Mouse (Mus musculus) gastrocnemius, postnatal 25 days (tissue): ENCODE results near the gene Ak9. TPM values are rescaled to one million over a fixed set of nuclear protein-coding genes. Genes with fewer than 3 reads are reported as not detected.

ENCODE experiments used
- DNase-seq: peaks from one replicate; pipeline ENCODE4 v3.0.0; 2022
- long read RNA-seq, 2 experiments: library from polyadenylated mRNA; stranded (forward); transcript quantifications; one replicate each; pipeline ENCODE4 v2.0.0; 2021
- total RNA-seq, 2 experiments: library from RNA; stranded (reverse); gene quantifications; 1 replicate in 1 of 2; 2 replicates in 1 of 2; pipeline ENCODE4 v1.2.3; 2021

The Ak9 gene
- not detected for total RNA-seq
- long read RNA-seq, experiment 1 = 0 reads
- long read RNA-seq, experiment 2 = 0 reads

DNA sequence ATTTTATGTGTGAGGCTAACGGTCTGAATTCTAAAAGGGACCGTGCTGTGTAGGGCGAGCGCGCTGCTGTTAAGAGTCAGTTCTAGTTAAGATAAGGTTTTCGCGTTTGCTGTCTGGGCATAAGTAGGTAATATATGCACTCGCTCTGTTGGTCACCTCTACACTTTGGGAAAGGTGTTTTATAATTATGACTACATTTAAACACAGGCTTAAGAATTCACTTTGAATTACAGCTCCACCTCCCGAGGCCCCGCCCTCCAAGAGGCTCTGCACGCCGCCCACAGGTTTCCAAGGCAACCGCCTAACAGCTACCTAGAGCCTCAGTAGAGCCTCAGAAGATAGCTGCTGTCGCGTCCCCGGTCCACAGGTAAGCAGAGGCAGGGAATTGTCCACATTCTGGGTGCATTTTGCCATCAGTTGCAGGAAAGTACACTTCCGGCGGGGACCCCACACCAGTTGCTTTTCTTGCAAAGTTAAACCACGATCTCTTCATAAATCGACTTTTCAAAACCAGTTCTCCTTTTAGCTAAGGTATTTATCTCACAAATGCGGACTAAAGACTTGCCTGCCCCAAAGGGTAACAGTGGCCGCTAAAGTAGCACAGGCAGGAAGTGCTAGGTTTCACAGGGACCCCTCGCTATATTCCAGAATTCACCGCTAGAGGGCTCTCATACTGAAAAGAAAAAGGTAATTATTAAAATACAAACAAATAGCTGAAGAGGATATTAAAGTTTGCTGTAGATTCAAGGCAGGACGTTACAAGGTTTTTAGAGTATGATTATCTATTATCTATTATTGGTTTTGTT lies at the start of gene Ak9:
TSS of gene Ak9 (plus strand) at position 342 of the 806 bp plus-strand sequence.
- DNase-seq = peak; percentile 76

DNA sequence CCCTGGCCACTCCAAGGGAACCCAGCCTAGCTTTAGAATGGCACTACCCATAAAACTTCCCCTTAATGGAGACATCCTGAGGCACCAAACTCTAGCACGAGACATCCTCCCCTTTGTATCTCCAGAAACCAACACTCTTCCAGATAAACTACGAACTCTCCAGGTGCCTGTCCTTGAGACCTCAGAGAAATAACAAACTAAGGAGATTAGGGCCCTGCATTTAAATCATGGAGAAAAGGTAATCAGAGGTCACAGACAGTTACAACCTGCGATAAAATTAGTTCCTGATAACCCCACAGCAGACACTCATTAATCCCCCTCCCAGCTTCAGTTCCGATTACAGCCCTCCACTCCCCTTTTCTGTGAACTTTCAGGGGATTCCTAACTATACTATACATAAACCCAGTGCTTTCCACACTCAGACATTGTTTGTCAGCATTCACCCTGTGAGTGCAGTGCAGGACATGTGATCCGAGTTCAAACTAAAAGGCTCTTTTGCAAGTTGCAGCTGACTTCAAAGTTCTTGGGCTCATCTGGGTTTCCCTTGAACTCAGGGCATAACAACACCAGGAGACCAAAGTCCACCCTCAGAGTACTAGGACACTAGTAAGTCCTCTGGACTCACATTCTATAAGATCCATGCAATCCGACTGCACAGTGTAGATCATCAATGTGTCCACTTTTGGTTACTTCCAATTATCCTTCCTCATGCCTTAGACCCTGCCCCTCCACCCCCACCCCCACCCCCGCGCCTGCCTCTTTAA lies 43.4 kb upstream of the Ak9 start:
- DNase-seq = no peak

DNA sequence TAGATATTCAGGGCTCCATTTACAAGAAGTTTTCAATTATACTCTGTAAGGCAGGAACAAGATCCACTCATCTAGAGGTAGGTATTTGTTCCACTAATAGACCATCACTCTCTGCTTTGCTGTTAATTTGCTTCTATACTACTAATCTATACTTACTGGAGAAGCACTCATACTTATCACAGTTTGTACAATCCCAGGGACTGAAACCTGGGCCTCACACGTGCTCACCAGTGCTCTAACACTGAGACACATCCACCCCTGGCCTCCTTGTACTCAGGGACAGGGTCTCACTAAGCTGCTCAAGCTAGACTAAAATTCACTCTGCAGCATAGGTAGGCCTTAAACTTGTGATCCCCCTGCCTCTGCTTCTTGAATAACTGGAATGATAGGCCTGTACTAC lies 42.6 kb upstream of the Ak9 start:
- no peak for DNase-seq

DNA sequence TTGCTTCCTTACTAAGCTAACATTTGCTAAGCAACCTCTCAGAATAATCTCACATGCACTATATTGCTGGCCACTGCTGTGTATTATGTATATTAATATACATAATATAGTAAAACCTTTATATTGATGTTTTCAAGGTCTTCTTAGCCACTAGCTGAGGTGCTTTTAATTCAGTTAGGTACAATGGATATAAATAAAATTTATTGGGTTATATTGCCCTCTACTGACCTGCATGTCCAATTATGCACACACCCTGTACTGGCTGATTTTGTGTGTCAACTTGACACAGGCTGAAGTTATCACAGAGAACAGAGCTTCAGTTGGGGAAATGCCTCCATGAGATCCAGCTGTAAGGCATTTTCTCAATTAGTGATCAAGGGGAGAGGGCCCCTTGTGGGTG lies 41.9 kb upstream of the Ak9 start:
- DNase-seq = no peak

DNA sequence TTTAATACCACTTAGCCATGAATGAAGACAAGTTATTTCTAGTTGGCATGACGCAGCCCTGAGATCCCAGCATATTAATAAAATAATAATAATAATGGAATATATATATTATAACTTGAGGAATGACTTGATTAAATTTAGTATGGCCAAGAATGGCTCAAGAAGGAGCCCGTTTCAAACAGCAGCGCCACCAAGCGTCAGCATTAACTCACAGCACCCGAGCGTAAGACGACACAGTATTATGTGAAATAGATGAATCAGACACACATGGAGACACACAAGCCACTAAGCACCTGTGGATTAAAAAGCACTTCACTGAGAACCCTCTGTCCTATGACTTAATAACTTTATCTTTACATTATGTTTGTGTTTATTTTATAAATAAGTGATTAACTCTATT lies 31.9 kb upstream of the Ak9 start:
- no peak for DNase-seq

DNA sequence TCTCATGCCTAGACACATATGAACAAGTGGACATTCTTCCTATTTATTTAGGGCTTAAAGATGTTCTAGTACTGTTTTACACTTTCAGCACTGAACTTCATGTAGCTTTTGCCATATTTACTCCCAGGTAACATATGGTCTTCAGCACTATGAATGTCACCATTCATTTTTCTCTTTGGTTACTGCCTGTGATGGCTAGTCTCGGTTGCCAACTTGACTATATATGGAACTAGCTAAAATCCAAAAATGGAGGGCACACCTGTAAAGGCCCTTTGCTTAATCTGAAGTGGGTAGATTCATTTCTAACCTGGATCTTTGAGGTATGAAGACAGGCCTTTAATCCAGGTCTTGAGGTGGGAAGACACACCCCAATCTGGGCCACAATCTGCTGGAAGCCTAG lies 28.9 kb upstream of the Ak9 start:
- DNase-seq = no peak

DNA sequence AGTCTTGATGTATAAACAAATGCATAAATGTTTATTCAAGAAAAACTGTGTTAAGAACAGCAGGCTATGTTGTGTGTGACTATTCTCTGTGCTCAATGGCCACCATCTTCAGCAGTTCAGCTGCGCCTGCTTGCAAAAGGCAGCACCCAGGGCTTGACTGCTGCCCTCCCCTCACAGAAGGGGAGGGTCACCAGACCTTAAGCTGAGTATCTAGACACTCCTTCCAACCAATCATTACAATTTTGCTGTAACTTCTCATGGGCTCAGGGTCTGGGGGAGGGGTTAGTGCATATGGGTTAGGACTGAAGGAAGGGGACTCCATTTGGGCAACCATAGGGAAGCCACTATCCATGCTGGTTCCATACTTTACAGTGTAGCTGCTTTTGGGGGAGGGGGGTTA lies 25.0 kb upstream of the Ak9 start:
- no peak for DNase-seq

DNA sequence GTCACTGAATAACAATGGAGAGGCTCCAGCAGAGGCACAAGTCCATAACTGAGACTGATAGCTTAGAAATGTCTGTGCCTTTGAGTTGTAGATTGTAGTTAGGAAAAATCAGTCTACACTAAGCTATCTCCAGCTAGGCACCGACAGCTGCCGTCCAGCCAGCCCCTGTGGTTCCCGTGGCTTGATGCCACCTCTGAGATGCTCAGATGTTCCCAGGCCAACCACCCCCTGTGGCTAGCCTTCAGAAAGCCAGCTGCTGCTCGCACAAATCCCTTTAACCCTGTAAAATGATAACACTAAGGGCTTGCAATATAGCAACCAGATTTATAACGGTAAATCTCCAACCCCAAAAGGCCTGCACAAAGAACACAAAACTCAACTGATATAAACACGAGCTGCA lies 23.6 kb upstream of the Ak9 start:
- no peak for DNase-seq

DNA sequence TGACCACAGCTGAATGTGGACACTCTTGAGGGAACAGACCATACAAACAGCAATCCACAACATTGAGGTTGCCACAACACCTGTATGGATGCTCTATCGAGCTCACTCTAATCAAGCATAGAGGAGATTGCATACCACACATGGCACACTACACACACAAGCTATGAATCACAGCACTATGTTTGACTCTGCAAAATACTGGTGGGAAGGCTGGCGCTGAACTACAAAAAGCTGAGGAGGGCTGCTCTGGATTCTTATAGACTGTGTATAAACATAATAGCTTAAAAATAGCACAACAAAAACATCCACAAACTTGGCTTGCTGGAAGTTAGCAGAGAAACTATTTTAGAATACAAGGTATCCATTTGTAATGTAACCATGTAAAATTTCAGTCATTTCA lies 23.0 kb upstream of the Ak9 start:
- DNase-seq = no peak

DNA sequence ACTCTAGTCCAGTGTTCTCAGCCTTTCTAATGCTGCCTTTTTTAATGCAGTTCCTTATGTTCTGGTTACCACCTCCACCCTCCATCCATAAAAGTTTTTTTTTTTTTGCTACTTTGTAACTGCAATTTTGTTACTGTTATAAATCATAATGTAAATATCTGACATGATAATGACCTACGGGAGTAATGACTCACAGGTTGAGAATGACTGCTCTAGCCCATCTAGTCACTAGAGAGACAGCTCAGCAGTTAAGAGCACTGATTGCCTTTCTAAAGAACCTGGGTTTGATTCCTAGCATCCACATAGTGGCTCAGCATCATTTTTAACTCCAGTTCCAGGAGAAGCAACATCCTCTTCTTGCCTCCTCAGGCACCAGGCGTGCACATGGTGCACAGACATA lies 21.7 kb upstream of the Ak9 start:
- DNase-seq = no peak

DNA sequence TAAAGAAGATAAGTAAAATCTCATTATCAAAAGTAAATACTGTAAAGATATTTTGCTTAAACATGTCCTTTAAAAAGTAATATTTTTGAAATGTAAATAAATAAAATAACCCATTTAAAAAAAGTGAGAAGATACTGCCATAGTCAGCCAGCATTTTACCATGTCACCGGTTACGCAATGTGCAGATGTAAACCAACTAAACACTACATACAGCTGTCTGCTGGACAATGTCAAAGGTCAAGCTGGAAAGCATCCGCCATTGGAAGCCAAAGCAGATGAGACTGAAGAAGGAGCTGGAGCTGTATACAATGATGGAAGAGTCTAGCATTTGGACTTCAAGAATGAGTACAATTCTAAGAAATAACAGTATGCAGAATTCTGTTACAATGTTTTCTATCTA lies 16.2 kb upstream of the Ak9 start:
- DNase-seq = no peak

DNA sequence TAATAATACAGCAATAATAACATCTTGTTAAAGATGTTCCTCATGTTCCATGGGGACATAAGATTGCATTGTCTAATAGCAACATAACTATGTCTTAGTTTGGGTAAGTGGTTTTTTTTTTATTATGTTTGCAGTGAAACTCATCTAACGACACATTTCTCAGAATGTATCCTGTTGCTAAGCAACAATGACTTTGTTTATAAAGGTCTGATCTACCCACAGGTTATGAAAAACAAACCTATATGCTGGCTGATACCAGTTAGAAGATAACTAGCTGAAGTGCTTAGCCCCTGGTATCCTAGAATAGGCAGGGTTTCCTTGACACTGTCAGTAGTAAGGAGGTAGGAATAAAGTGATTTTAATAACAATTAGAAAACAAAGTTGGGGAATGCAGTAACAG lies 15.7 kb upstream of the Ak9 start:
- no peak for DNase-seq

DNA sequence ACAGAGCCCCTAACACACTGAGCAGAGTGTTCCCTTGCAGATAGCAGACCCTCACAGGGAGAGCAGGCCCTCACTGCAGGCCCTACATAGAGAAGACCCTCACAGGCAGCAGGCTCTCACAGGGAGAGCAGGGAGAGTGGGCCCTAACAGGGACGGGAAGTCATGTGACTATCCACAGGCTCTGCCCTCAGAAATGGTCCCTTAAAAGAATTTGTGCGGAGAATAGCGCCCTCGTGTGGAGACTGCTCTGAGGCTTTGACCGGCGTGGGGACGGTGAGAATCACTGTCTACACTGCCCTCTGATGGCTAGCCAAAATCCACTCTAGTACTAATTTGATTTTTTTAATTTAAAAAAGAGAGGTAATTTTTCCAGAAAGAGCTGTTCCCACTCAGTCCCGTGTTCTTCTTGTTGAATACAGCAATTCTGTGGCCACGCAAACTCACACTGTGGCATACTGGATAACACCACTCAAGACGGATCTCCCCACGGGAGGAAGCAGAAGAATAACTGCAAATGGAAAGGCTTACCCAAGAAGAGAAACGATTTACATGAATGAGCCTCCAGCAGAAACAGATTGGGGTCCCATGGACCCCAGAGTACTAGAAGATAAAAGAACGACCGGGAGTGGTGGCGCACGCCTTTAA lies 14.9 kb upstream of the Ak9 start:
- peak; percentile 54 for DNase-seq

DNA sequence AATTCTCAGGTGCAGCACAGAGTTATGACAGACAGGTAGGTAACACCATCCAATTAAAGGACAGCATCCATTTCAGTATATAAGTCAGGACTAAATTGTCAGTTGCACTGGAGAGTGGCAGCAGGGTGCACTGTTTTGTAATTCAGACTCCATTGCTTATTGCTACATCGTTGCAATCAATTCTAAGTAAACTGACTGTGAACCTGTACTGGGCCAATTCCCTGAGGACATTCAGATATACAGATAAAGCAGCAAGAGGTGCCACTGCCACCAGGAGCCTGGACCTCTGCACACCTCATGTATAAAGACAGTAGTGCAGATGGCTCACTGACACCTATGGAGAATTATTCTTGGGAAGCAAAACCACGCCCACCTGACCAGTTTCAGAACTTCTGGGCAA lies 12.8 kb upstream of the Ak9 start:
- no peak for DNase-seq

DNA sequence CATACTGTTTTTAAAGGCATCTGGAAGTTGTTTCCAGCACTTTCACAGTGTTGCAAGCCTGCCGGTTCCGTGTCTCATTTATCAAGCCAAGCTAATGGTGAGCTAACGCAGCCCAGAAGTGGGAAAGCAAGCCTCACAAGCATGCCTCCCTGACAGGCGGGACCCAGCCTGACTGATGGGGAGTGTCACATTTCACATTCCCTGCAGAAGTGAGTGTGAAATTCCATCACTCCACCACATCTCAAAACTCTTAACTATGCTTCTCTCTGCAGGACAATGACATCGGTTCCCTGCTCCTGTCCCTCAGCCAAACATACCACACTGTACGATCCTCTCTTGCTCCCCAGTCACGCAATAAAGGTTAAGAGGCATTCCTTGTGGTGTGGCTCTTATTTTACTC lies 10.8 kb upstream of the Ak9 start:
- no peak for DNase-seq

DNA sequence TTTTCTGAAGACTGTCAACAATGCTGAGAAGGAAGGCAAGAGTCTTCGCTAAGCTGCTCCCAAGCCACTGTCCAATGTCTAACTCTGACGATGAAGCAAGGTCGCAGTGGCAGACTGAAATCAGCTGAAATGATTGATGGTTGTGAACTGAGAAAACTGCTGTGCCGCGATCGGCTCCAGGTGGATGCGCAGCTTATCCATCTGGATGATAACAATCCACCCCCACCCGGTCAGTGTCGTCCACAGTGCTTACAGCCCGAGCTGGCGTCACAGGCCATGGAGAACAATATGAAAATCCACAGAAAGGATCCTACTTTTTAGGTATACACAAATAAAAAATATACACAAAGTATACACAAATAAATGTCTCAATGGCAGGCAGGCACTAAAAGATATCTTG lies 9.0 kb upstream of the Ak9 start:
- no peak for DNase-seq

DNA sequence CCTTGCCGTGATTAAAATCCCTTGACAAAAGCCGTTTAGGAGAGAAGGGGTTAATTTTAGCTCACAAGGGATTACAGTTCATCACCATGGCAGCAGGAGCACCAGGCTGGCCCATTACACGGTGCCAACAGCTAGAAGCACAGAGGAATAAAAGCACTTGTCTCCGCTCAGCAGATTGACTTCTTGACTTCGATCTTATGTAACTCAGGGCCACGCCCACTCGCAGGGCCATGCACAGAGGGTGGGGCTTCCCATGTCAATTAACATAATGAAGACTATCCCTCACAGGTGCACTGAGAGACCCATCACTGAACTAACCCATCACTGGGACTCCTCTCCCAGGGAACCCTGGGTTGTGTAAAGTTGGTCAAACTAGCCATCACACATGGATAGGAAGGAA lies 8.6 kb upstream of the Ak9 start:
- no peak for DNase-seq

DNA sequence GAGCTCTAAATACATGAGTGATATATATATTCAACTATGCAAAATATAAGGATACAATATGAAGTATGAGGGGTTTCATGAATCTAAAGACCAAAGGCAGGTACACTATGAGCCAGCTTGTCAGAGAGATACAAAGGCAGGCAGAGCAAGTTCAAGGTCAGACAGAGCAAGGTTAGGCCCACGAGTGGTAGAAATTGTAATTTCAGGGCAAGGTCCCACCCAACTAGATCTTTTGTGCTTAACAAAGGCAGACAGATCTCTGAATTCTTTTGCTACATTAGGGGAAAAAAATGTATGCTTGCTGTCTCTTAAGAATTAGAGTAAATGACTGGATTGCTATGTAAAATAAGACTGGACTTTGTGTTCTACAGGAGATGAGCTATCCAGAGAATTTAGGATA lies 3.6 kb upstream of the Ak9 start:
- no peak for DNase-seq

DNA sequence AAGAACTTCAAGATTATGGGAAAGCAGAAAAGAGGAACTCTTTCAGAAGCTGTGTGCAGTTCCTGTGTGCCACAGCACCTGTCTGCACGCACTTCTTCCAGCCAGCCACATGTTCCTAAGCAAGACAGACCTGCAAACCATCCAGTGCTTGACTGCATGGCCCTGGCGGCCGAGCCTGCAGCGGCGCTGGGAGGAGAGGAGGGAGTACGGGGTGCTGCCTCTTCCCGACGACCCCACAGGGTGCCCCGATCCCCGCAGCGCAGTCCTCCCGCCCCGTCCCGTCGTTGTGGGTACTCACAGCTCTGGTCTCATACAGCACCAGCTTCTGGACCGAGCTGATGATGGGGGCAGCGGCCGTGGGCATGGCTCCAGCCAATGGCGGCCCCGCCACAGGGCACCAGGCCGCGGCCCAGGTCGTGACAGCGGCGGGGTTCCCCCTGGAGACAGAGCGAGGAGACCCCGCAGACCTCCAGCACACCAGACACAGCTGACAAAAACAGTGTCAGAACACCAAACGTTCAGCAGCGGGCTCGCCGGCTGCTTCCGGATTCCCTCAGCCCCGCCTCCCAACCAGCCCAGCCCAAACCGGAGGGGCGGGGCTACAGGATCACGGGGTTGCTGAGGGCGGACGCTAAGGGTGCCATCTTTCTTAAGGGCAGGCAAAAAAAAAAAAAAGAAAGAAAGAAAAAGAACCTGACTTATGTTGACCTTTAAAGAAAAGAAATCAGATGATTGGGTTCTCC lies 920 bp upstream of the Ak9 start, which contains the start of gene Fig4:
TSS of gene Fig4 (minus strand) at position 572 of the 743 bp plus-strand sequence.
- peak; percentile 80 for DNase-seq

DNA sequence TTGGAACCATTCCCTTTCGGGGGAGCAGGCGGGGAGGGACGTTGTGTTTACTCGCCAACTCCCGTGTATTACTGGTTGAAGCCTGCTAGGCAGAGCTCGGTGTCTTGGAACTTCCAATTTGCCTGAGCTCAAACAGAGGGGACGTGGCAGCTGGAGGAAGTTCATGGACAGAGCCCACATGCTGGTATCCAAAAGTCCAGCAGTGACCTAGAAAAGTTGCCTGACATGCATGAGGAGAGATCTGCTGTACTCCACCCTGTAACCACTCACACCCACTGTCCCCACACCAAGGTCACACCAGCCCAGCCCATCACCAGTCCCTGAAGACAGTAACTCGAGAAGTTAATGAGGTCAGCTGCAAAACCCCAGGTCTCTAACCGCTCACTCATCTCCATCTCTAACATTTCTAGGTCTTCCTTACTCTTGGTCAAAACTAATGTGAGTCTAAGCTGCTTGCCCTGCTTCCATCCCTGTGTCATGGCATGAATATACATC lies 1.2 kb downstream of the Ak9 start:
- DNase-seq = peak; percentile 14

DNA sequence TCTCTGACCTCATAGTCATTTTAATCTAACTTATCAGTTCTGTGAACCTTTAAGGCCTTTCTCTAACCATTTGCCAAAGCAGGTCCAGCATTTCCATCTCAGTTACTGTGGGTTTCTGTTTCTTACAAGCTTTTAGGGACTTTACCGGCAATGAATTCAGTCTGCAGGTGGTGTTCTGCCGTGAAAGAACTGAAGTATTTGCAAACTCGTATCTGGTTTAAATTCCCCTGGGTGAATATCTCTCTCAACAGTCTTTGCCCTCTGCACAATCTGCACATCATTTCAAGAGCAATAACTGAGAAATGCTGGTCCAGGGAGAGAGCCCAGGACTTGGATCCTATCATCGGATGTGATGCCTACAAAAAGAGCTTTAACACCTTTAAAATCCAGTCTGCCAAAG lies 4.4 kb downstream of the Ak9 start:
- no peak for DNase-seq

DNA sequence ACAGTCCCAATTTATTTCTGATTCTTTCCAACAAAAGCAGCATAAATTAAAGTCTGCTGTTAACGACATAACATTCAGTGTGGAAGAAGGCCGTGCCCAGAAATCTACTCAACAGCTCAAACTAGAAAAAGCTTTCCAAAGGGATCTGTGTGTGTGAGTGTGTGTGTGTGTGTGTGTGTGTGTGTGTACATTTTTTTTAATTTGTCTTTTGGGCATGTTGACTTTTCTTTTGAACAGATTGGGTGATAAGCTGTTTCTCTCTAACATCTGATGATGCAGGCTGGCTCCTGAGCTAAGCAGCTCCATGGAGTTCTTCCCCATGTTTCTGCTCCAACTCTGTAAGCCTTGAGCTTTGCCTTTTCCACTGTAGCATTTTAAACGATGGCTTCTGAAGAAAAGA lies 12.1 kb downstream of the Ak9 start:
- no peak for DNase-seq
